Mouse (Mus musculus) forebrain, embryonic 15.5 days (tissue): ENCODE data around the gene Tmem201. TPM values are rescaled to one million over a fixed set of nuclear protein-coding genes. Genes with fewer than 3 reads are reported as not detected.

Experiments used
- ATAC-seq: fragments of 200-750 bp; cut with Nextera tagmentation; replicated peaks from 2 replicates; pipeline ENCODE4 v1.8.0; 2017; ENCODE audit warnings: mild to moderate bottlenecking, moderate TSS enrichment, moderate library complexity
- H3K27ac ChIP-seq: fragments of 300-500 bp; sonication (generic); replicated peaks from 2 replicates; pipeline ENCODE4 v1.5.1; 2015; ENCODE audit warnings: mild to moderate bottlenecking, inconsistent platforms
- H3K27me3 ChIP-seq: fragments of 300-500 bp; sonication (generic); 2 replicates; pipeline ENCODE4 v1.6.1; 2015; ENCODE audit warnings: inconsistent platforms
- H3K36me3 ChIP-seq: fragments of 300-500 bp; sonication (generic); 2 replicates; pipeline ENCODE4 v1.6.1; 2015; ENCODE audit warnings: mild to moderate bottlenecking, inconsistent platforms
- H3K4me1 ChIP-seq: fragments of 300-500 bp; sonication (generic); 2 replicates; pipeline ENCODE4 v1.6.1; 2015; ENCODE audit warnings: inconsistent platforms
- H3K4me2 ChIP-seq: fragments of 300-500 bp; sonication (generic); replicated peaks from 2 replicates; pipeline ENCODE4 v1.6.1; 2015; ENCODE audit warnings: mild to moderate bottlenecking, inconsistent platforms
- H3K4me3 ChIP-seq: fragments of 300-500 bp; sonication (generic); 2 replicates; pipeline ENCODE4 v1.5.1; 2015; ENCODE audit warnings: mild to moderate bottlenecking, inconsistent platforms
- H3K9ac ChIP-seq: fragments of 300-500 bp; sonication (generic); replicated peaks from 2 replicates; pipeline ENCODE4 v1.6.1; 2015; ENCODE audit warnings: mild to moderate bottlenecking, inconsistent platforms
- H3K9me3 ChIP-seq: fragments of 300-500 bp; sonication (generic); 2 replicates; pipeline ENCODE4 v1.6.1; 2016; ENCODE audit warnings: inconsistent platforms
- WGBS: fragments of 180-500 bp; shearing (Covaris S2); methylation state at CpG from one replicate; pipeline ENCODE4 v1.1.7; 2015; ENCODE audit warnings: mixed read lengths; 5-methylcytosine and 5-hydroxymethylcytosine counted together
- polyA plus RNA-seq: library from polyadenylated mRNA; unstranded; fragments of >200 nt; fragmentation: Nextera tagmentation; extraction: Ambion mirVana; gene quantifications from 2 replicates; pipeline ENCODE4 v1.2.1, GENCODE M21; 2015

The Tmem201 gene
- polyA plus RNA-seq, 1 experiment from 2014 or later = 39.8 TPM

DNA sequence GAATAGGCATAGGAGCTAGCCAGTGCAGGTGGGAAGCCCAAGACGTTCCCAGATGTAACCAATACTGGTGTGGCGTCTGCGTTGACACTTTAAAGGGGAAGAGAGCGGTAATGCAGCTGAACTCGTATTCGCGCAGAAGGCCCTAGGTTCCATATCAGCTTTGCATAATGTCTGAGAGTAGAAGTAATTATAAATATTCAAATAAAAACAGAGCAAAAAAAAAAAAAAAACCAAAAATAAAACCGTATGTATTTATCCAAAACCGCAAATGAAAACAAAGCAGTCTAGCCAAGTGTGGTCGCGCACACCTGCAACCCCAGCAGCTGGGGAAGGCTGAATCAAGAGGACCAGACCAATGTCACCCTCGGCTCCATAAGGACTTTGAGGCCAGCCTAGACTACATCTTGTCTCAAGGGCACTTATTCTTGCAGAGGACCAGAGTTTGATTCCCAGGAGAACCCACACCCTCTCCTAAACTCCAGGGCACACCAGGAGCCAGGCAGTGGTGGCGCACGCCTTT, 4.2 kb upstream of the Tmem201 start:
- H3K9me3 ChIP-seq = no peaks in the 10 kb centered on the region
- H3K27me3 ChIP-seq = no peaks in the 10 kb centered on the region
- H3K9ac ChIP-seq = no peak overlapping the region
- no peak overlapping the region for H3K4me2 ChIP-seq
- H3K4me1 ChIP-seq = peaks cover 7% of the 10 kb centered on the region
- H3K4me3 ChIP-seq = no peak overlapping the region
- 93% methylated on average over 14 of the region's 14 CpGs for WGBS
- peaks cover 11% of the 10 kb centered on the region; the same call in 1 of the 2 replicates for H3K36me3 ChIP-seq
- no peak for ATAC-seq
- H3K27ac ChIP-seq = no peak overlapping the region

DNA sequence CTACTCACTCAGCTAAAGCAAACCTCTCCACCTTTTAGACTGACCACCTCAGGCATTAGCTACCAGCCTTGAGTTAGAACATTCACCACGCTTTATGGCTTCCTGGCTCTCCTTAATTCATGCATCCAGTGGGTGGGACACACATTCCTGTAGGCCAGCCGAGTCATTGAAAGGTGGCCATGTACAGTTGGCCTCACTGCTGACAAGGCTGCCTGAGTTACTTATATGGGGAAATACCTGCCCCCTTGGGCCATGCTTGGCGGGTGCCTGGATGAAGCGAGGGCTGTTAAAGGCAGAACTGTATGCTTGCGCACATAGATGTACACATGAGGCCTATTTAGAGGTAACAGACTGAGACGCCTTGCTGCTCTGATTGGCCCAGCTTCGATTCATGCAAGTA, 2.5 kb upstream of the Tmem201 start:
- Histone ChIP-seq H3K27me3 (no peaks in the 10 kb centered on the region), H3K9ac (no peak overlapping the region), H3K4me2 (no peak overlapping the region), H3K27ac (no peak overlapping the region), H3K4me3 (no peak overlapping the region), H3K4me1 (peaks cover 25% of the 10 kb centered on the region), H3K36me3 (0 out of 2 replicates have a peak, but pooled peaks cover 8% of the 10 kb centered on the region), H3K9me3 (no peaks in the 10 kb centered on the region)
- 88% methylated on average over 7 of the region's 7 CpGs for WGBS
- no peak for ATAC-seq

- Histone ChIP-seq H3K27me3 (no peaks in the 10 kb centered on the region), H3K9ac (no peak overlapping the region), H3K4me3 (no peak overlapping the region), H3K27ac (no peak overlapping the region), H3K9me3 (no peaks in the 10 kb centered on the region), H3K4me2 (no peak overlapping the region), H3K4me1 (peaks cover 33% of the 10 kb centered on the region), H3K36me3 (0 out of 2 replicates have a peak, but pooled peaks cover 8% of the 10 kb centered on the region)
- WGBS = 77% methylated on average over 5 of the region's 5 CpGs
- ATAC-seq = no peak
These were observed 1.6 kb upstream of the Tmem201 start for GRCm38 (mm10) chr4:149739478-149739877.

GRCm38 (mm10) chr4:149736581-149736980, 1.3 kb downstream of the Tmem201 start:
- Histone ChIP-seq H3K9me3 (no peaks in the 10 kb centered on the region), H3K4me3 (peak overlapping the region; percentile 60), H3K4me2 (peak overlapping the region; percentile 77), H3K36me3 (no peaks in the 10 kb centered on the region), H3K9ac (peak overlapping the region; percentile 76), H3K27ac (no peak overlapping the region), H3K27me3 (no peaks in the 10 kb centered on the region), H3K4me1 (peaks cover 55% of the 10 kb centered on the region)
- 24% methylated on average over 4 of the region's 4 CpGs for WGBS
- no peak for ATAC-seq

DNA sequence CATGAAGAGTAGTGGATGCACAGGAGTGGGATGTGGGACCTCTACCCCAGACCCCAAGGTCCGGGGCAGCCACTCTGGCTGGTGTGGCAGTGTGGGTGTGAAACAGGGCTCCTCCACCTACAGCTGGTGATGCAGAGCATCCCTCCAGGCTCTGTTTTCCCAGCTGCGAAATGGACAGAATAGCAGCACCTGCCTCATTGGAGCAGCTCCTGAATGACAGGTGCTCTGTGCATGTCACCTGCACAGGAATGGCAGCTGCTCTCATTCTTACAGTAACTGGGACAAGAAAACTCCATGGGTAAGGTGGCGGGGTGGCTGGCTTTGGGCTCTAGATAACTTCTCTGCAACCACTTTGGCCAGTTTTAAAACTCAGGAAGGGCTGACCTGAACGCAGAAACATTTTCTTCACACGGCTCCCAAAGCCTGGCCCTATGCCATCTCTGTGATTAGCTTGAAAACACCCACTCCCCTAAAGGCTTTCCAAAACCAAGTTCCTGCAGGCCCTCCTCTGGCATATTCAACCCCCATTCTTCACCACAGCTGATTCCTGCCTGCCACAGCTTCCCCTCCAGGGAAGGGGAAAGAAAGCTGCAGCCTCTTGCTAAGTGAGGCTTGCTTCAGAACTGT, 2.1 kb downstream of the Tmem201 start:
- peak overlapping the region; percentile 77 for H3K4me2 ChIP-seq
- H3K27me3 ChIP-seq = no peaks in the 10 kb centered on the region
- no peak for ATAC-seq
- H3K36me3 ChIP-seq = peaks cover under 1% of the 10 kb centered on the region
- peak overlapping the region; percentile 60; the same call in 1 of the 2 replicates for H3K4me3 ChIP-seq
- H3K4me1 ChIP-seq = peaks cover 55% of the 10 kb centered on the region
- no peaks in the 10 kb centered on the region for H3K9me3 ChIP-seq
- 72% methylated on average over 5 of the region's 5 CpGs for WGBS
- H3K27ac ChIP-seq = no peak overlapping the region
- H3K9ac ChIP-seq = peak overlapping the region; percentile 19; the same call in 1 of the 2 replicates

DNA sequence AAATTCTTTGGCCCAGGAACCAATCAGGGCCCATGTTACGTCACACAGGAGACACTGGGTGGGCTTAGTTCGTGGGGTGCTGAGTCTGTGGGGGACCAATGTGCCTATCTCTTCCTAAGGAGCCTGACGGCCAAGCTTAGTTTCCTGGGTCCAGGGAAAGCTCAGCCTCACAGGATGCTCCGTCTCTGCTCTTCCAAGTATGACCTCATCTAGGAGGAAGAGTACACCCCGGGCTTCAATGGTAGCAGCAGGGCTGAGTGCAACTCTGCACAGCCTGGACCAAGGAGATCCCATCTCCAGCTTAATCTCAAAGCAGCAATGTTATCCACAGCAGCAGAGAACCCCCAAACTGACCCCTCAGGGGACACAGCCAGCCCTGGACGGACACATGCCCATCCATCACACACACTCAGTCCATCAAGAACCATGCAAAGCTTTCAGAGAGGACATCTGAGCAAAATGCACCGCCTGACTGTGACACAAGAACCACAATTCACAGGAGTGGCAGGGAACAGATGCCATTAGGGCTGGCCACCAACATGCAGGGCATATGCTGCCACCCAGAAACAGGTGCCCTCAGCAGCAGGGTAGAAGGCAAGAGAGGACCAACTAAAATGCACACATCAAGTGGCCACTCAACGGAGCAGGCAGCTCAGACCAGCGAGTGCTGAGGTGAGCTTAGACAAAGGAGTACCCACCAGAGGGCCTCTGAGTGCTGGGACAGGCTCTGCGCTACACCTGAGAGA, 2.9 kb downstream of the Tmem201 start:
- H3K4me2 ChIP-seq = peak overlapping the region; percentile 77; the same call in 1 of the 2 replicates
- no peak for ATAC-seq

GRCm38 (mm10) chr4:149734246-149734645, 3.6 kb downstream of the Tmem201 start:
- Histone ChIP-seq H3K4me2 (no peak overlapping the region), H3K9ac (no peak overlapping the region), H3K27ac (peak overlapping the region; percentile 70), H3K36me3 (peaks cover 13% of the 10 kb centered on the region), H3K9me3 (no peaks in the 10 kb centered on the region), H3K4me1 (peaks cover 55% of the 10 kb centered on the region), H3K4me3 (no peak overlapping the region), H3K27me3 (no peaks in the 10 kb centered on the region)
- no peak for ATAC-seq
- WGBS = 89% methylated on average over 6 of the region's 6 CpGs

More for the DNA sequence above, 2.9 kb downstream of the Tmem201 start:
- Histone ChIP-seq H3K27me3 (no peaks in the 10 kb centered on the region), H3K9me3 (no peaks in the 10 kb centered on the region), H3K4me3 (no peak overlapping the region), H3K9ac (no peak overlapping the region), H3K27ac (no peak overlapping the region), H3K4me1 (peaks cover 55% of the 10 kb centered on the region), H3K36me3 (peaks cover 6% of the 10 kb centered on the region)
- 77% methylated on average over 10 of the region's 10 CpGs for WGBS

DNA sequence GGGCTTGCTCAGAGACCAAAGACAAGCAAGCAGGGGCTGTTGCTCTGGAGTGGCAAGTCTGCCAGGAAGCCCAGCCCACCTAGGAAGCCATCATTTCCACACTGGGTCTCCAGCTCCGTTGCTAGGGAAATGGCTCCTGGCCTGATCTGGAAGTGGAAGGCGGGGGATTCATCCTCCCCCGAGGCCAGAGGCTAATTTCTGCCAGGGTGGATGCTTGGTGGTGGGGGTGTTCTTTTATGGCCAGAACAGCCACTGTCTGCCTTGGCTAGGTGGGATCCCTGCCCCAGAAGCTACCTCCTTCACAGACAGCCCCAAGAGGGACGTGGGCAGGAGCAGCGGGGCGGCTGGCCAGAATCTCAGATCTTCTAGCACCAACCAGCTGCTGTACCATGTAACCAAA, 4.1 kb downstream of the Tmem201 start:
- 38% methylated on average over 6 of the region's 6 CpGs for WGBS

DNA sequence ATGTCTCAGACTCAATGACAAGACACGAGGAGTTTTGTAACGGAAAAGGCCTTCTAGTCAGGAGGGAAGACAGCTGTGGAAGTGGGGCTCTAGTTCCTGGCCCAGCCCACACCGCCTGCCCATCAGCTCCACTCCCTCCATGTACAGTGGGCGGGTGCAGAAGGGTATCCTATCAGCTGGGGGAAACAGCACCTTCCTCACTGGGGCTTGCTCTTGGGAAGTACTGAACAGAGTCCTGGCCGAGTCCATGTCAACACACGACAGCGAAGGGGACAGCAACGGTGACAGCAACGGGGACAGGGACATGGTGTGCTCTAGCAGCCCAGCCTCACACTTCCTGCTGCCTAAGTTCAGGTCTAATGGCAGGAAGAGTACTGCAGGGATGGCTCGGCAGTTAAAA, 5.0 kb downstream of the Tmem201 start:
- Histone ChIP-seq H3K36me3 (peaks cover 24% of the 10 kb centered on the region), H3K27me3 (no peaks in the 10 kb centered on the region), H3K27ac (peak overlapping the region; percentile 70), H3K4me3 (no peak overlapping the region), H3K4me2 (no peak overlapping the region), H3K4me1 (peaks cover 50% of the 10 kb centered on the region), H3K9me3 (no peaks in the 10 kb centered on the region), H3K9ac (no peak overlapping the region)
- 80% methylated on average over 10 of the region's 10 CpGs for whole genome bisulfite sequencing
- no peak for ATAC-seq

More for the DNA sequence above, 4.1 kb downstream of the Tmem201 start:
- Histone ChIP-seq H3K4me1 (peaks cover 55% of the 10 kb centered on the region), H3K27ac (peak overlapping the region; percentile 70), H3K9ac (peak overlapping the region; percentile 31), H3K4me2 (peak overlapping the region; percentile 26), H3K36me3 (peaks cover 17% of the 10 kb centered on the region), H3K4me3 (no peak overlapping the region), H3K27me3 (no peaks in the 10 kb centered on the region), H3K9me3 (no peaks in the 10 kb centered on the region)
- no peak for ATAC-seq

GRCm38 (mm10) chr4:149732313-149732712, 5.5 kb downstream of the Tmem201 start:
- ATAC-seq = no peak
- Histone ChIP-seq H3K9me3 (no peaks in the 10 kb centered on the region), H3K27me3 (no peaks in the 10 kb centered on the region), H3K27ac (peak overlapping the region; percentile 70), H3K4me2 (no peak overlapping the region), H3K4me3 (no peak overlapping the region), H3K36me3 (peaks cover 28% of the 10 kb centered on the region), H3K9ac (no peak overlapping the region), H3K4me1 (peaks cover 50% of the 10 kb centered on the region)
- WGBS = 84% methylated on average over 3 of the region's 3 CpGs

DNA sequence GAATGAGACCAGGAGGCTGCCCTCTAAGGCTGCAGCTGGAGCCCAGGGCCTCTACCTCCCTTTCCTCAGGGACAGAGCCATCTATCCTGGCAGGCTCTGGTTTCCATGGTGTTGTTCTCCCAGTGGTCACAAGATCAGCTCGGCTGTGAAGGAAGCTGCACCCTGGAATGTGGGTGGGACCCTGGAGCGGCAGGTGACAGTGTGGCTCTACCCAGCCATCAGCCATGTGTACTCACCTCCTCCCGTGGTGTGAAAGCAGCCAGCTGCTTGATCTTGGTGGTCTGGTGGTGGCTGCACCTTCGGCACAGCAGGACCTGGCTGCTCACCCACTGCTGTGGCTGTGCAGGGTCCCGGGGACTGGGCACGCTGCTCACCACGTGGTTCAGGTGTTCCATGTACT, 7.0 kb downstream of the Tmem201 start:
- 91% methylated on average over 7 of the region's 7 CpGs for WGBS

DNA sequence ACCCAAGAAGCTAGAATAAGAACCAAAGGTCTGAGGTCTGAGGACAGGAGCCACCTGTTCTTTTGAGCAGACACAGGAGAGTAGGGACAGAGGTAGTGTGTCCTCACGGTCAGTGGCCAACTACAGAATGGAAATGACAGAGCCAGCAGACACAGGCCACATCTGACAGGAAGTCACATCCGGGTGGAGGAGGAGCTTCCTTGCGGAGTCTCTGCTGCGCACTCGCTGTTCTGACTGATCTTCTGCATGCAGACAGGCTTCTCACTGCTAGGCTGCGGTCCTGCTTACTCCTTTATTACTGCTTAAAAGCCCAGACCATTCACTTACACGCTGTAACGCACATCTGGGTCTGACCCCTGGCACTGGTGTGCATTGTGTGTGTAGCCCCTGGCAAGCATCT, 9.0 kb downstream of the Tmem201 start:
- WGBS = 76% methylated on average over 8 of the region's 8 CpGs
- no peaks in the 10 kb centered on the region for H3K9me3 ChIP-seq
- no peak overlapping the region for H3K9ac ChIP-seq
- peaks cover 16% of the 10 kb centered on the region for H3K4me1 ChIP-seq
- H3K4me3 ChIP-seq = no peak overlapping the region
- no peak overlapping the region for H3K4me2 ChIP-seq
- no peak overlapping the region for H3K27ac ChIP-seq
- no peak for ATAC-seq
- H3K27me3 ChIP-seq = no peaks in the 10 kb centered on the region
- H3K36me3 ChIP-seq = peaks cover 46% of the 10 kb centered on the region

More for the DNA sequence above, 7.0 kb downstream of the Tmem201 start:
- Histone ChIP-seq H3K9me3 (no peaks in the 10 kb centered on the region), H3K4me3 (no peak overlapping the region), H3K9ac (no peak overlapping the region), H3K27me3 (no peaks in the 10 kb centered on the region), H3K4me1 (peaks cover 36% of the 10 kb centered on the region), H3K4me2 (no peak overlapping the region), H3K27ac (no peak overlapping the region), H3K36me3 (peaks cover 43% of the 10 kb centered on the region)
- no peak for ATAC-seq
